Mouse (Mus musculus): Measurements from ENCODE around the gene Ephb2. TPM values are rescaled to one million over a fixed set of nuclear protein-coding genes. Genes with fewer than 3 reads are reported as not detected.

Ephb2 gene
- polyA plus RNA-seq, 1 experiment = 10.4 TPM

DNA sequence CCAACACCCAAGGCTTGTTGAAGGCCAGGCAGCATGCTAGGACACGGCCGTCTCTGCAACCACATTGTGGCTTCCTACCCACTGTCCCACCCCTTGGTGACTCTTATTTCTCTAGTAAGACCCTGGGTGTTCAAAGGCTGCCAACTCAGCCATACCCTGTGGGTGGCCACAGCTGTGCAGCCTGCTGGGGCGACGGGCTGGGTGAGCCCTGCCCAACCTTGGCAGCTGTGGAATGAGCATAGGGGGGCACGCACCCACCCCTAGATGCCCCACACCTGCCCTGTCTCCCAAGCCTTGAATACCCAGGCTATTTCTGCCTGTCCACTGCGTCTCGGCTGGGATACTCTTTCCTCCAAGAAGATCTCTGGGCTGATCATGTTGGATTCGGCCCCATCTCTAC, 81.5 kb downstream of the Ephb2 start:
- H3K4me1 ChIP-seq (ENCODE audit: control insufficient read depth, insufficient read depth, low read length) = no peaks in the 10 kb centered on the region
- no peaks in the 10 kb centered on the region for H3K27me3 ChIP-seq (replicated peaks; ENCODE audit: control insufficient read depth, insufficient read depth, low read length)
- H3K27ac ChIP-seq (ENCODE audit: insufficient read depth, low read depth, low read length) = no peak overlapping the region
- WGBS = 82% methylated on average over 8 of the region's 8 CpGs
- no peak for TF ChIP-seq POLR2A (IDR thresholded peaks at IDR 0.05; ENCODE audit: low read depth, low read length)
- TF ChIP-seq CTCF (conservative IDR thresholded peaks at IDR 0.05; ENCODE audit: insufficient read depth, insufficient read length, low read depth, low read length) = no peak
- no peaks in the 10 kb centered on the region for H3K36me3 ChIP-seq (ENCODE audit: control insufficient read depth, insufficient read depth, low read length)
- DNase-seq = no peak
- no peak overlapping the region for H3K4me3 ChIP-seq (ENCODE audit: insufficient read depth, low read depth, low read length)

DNA sequence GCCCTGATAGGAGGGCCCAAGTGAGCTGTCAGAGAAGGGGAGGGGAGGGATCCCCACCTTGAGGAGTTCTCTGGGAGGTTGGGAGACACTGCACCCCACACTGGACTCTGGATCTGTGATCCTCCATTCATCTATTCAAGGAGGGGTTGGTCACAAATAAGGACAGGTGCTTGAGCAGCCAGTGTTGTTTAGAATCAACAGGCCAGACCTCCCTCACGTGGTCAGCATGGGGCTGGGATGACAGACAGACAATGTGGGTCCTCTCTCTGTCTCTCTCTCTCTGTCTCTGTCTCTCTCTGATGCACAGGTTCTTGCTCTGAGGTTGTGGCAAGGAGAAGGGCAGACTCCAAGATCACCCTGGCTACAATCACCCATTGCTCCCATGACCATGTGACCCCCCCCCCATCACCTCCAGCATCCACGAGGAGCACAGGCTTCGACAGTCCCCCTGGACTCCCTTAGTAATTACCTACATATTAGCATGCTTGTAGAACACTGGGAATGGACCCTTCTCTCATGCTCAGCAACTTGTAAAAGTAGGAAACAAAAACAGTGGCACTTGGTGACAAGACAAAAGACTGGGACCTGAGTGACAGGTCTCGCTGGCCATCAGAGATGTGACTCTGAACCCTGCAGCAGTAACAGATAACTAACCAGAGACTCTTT, 84.3 kb downstream of the Ephb2 start:
- no peak for DNase-seq
- 64% methylated on average over 4 of the region's 4 CpGs for WGBS

DNA sequence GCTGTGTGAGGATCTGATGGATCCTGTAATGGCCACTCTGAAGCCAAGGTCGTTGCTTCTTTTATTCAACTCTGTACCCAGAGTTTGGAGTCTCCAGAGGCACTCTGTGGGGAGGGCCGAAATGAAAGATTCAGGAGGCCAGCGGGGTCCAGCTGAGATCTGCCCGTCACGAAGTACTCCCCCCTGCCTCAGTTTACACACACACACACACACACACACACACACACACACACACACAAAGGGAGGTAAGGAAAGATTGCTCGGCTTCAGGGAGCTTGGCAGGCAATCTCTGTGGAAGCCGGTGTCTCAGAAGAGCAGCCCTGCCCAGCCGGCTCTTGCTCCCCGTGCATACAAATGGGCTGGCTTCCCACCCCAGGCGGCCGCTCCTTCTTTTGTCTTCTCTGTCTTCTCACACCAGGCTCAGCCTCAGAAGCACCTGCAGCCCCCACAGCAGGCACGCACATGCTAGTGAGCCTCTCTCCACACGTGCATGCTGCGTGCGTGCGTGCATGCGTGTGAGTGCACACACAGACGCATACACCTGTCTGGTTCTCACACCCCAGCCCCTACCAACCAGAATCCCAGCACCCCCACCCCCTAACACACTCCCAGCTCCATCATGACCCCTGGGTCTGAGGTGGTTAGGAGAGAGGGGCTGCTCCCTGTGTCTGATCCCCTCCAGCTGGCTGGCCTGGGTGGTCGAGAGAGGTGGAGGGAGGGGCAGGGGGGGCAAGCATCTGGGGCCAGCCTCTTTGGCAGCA, 85.0 kb downstream of the Ephb2 start:
- no peak overlapping the region for H3K27ac ChIP-seq (ENCODE audit: insufficient read depth, low read depth, low read length)
- no peak for DNase-seq
- H3K36me3 ChIP-seq (ENCODE audit: control insufficient read depth, insufficient read depth, low read length) = no peaks in the 10 kb centered on the region
- H3K27me3 ChIP-seq (replicated peaks; ENCODE audit: control insufficient read depth, insufficient read depth, low read length) = no peaks in the 10 kb centered on the region
- H3K4me1 ChIP-seq (ENCODE audit: control insufficient read depth, insufficient read depth, low read length) = no peaks in the 10 kb centered on the region
- 62% methylated on average over 19 of the region's 19 CpGs for WGBS
- TF ChIP-seq POLR2A (IDR thresholded peaks at IDR 0.05; ENCODE audit: low read depth, low read length) = no peak
- no peak for TF ChIP-seq CTCF (conservative IDR thresholded peaks at IDR 0.05; ENCODE audit: insufficient read depth, insufficient read length, low read depth, low read length)
- H3K4me3 ChIP-seq (ENCODE audit: insufficient read depth, low read depth, low read length) = no peak overlapping the region

More for the DNA sequence above, 84.3 kb downstream of the Ephb2 start:
- no peaks in the 10 kb centered on the region for H3K36me3 ChIP-seq (ENCODE audit: control insufficient read depth, insufficient read depth, low read length)
- no peaks in the 10 kb centered on the region for H3K27me3 ChIP-seq (replicated peaks; ENCODE audit: control insufficient read depth, insufficient read depth, low read length)
- TF ChIP-seq CTCF (conservative IDR thresholded peaks at IDR 0.05; ENCODE audit: insufficient read depth, insufficient read length, low read depth, low read length) (no peak), POLR2A (IDR thresholded peaks at IDR 0.05; ENCODE audit: low read depth, low read length) (no peak)
- no peak overlapping the region for H3K4me3 ChIP-seq (ENCODE audit: insufficient read depth, low read depth, low read length)
- H3K27ac ChIP-seq (ENCODE audit: insufficient read depth, low read depth, low read length) = no peak overlapping the region
- H3K4me1 ChIP-seq (ENCODE audit: control insufficient read depth, insufficient read depth, low read length) = no peaks in the 10 kb centered on the region

DNA sequence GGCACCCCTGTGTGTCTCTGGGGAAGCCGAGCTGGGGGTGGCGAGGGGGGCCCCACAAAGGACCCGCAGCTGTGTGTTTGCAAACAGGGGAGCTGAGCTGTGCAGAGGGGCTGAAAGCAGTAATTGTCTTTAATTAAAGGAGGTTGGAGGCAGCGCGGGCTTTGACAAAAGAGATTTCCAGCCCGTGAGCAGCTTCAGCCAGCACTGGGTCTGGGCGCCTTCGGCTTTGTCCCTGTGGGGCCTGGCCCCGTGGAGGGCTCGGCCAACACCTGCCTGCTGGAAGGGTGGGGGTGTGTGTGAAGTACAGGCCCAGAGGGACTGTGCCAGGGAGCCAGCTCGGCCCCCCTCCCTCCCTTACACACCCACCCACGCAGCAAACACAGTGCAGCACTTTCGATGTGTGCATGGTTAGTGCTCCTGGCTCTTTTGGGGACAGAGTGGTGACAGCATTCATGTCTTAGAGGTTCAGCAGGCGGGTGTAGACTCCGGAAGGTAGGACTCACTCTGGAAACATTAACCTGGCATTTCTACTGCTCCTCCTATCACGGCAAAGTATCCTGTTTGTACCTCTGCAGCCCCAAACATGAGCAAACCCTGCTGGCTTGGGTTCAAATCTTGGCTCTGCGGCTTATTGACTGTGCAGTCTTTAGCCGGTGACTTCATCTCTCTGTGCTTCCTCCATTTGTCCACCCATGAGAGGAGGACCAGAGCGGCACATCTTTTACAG, 85.8 kb downstream of the Ephb2 start:
- TF ChIP-seq POLR2A (IDR thresholded peaks at IDR 0.05; ENCODE audit: low read depth, low read length) (no peak), CTCF (conservative IDR thresholded peaks at IDR 0.05; ENCODE audit: insufficient read depth, insufficient read length, low read depth, low read length) (no peak)
- Histone ChIP-seq H3K27me3 (replicated peaks; ENCODE audit: control insufficient read depth, insufficient read depth, low read length) (no peaks in the 10 kb centered on the region), H3K27ac (ENCODE audit: insufficient read depth, low read depth, low read length) (no peak overlapping the region), H3K36me3 (ENCODE audit: control insufficient read depth, insufficient read depth, low read length) (no peaks in the 10 kb centered on the region), H3K4me3 (ENCODE audit: insufficient read depth, low read depth, low read length) (no peak overlapping the region), H3K4me1 (ENCODE audit: control insufficient read depth, insufficient read depth, low read length) (no peaks in the 10 kb centered on the region)
- WGBS = 56% methylated on average over 19 of the region's 19 CpGs
- no peak for DNase-seq

DNA sequence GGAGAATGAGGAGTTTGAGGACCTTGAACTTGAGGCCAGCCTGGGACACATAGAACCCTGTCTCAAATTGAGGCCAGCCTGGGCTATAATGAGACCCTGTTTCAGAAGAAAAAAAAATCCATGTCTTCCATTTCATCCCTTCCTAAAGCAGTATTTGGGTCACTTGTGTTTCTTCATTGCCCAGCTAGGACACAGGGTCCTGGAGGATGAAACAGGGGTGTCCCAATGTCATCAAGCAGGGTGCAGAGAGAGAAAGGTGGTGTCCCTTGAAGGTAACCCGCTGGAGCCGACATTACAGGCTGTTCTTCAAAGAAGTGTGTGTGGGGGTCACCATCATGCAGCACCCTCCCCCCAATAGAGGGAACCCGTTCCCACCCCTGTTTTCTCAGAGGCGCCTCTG, 86.4 kb downstream of the Ephb2 start:
- TF ChIP-seq CTCF (conservative IDR thresholded peaks at IDR 0.05; ENCODE audit: insufficient read depth, insufficient read length, low read depth, low read length) = no peak
- TF ChIP-seq POLR2A (IDR thresholded peaks at IDR 0.05; ENCODE audit: low read depth, low read length) = no peak
- Histone ChIP-seq H3K27me3 (replicated peaks; ENCODE audit: control insufficient read depth, insufficient read depth, low read length) (no peaks in the 10 kb centered on the region), H3K27ac (ENCODE audit: insufficient read depth, low read depth, low read length) (no peak overlapping the region), H3K36me3 (ENCODE audit: control insufficient read depth, insufficient read depth, low read length) (no peaks in the 10 kb centered on the region), H3K4me1 (ENCODE audit: control insufficient read depth, insufficient read depth, low read length) (no peaks in the 10 kb centered on the region), H3K4me3 (ENCODE audit: insufficient read depth, low read depth, low read length) (no peak overlapping the region)
- WGBS = 66% methylated on average over 4 of the region's 4 CpGs
- DNase-seq = no peak

DNA sequence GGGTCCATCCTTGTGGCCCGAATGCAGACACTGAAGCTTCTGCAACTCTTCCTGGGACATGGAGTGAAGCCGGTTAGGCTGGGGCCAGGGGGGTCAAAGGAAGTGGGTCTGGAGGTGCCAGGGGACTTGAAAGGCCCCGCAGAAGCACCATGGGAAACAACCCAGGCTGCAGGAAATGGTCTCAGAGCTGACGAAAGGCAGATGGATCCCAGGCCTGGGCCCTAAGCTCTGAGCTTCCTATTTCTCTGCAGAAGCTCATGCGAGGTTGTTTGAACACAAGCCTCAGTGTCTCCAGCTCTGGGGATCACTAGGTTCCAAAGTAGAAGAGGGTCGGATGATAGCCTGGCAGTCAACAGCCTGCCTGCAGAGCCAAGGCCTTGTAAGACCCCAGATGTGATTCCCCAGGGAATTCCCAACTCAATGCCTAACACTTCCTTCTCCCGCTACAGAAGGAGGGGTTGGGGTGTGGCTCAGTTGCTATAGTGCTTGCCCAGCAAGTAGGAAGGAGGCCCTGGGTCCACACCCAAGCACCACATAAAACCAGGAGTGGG, 86.9 kb downstream of the Ephb2 start:
- H3K27ac ChIP-seq (ENCODE audit: insufficient read depth, low read depth, low read length) = no peak overlapping the region
- TF ChIP-seq CTCF (conservative IDR thresholded peaks at IDR 0.05; ENCODE audit: insufficient read depth, insufficient read length, low read depth, low read length) (no peak), POLR2A (IDR thresholded peaks at IDR 0.05; ENCODE audit: low read depth, low read length) (no peak)
- DNase-seq = no peak
- no peaks in the 10 kb centered on the region for H3K4me1 ChIP-seq (ENCODE audit: control insufficient read depth, insufficient read depth, low read length)
- no peak overlapping the region for H3K4me3 ChIP-seq (ENCODE audit: insufficient read depth, low read depth, low read length)
- WGBS = 69% methylated on average over 7 of the region's 7 CpGs
- no peaks in the 10 kb centered on the region for H3K27me3 ChIP-seq (replicated peaks; ENCODE audit: control insufficient read depth, insufficient read depth, low read length)
- no peaks in the 10 kb centered on the region for H3K36me3 ChIP-seq (ENCODE audit: control insufficient read depth, insufficient read depth, low read length)
